Comparison of ENCODE assay signal across 8 mouse cellular contexts in the genomic region with DNA sequence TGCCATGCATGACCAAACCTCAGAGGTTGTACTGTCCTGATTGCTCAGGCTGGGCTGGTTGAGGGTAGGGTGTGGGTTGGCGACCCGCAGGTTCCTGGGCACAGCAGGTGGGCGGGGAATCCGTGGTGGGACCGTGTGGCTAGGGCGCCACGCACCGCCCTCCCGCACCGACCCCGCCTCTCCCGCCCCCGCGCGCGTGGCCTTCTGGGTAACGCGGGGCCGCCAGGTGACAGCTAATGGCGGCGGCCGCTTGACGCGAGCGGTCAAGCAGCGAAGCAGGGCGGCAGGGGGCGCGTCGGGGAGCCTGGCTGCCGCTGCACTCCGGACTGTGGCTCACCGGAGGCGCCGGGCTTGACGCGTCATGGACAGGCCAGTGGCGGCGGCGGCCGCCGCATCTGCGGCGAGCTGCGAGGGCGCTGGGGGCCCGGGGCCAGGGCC. TPM values are rescaled to one million over a fixed set of nuclear protein-coding genes. Genes with fewer than 3 reads are reported as not detected.
DNase-seq lines count a peak whose midpoint lies in the region; ATAC-seq and TF ChIP-seq lines count a peak whose summit lies in the region.

Gene Mtmr1 (plus strand): TSS at position 207 of the 438 bp plus-strand sequence.

- peak within 1 kb of the TSS; percentile 68 for H3K4me3 ChIP-seq in forebrain, embryonic 15.5 days
- H3K4me3 ChIP-seq in layer of hippocampus, adult 2 months = peak within 1 kb of the TSS; percentile 67
- H3K4me3 ChIP-seq in lung, embryonic 14.5 days (ENCODE audit: low read depth, low read length) = peak within 1 kb of the TSS; percentile 58
- H3K4me3 ChIP-seq in olfactory bulb, adult 2 months (ENCODE audit: insufficient read depth, low read depth, low read length) = peak within 1 kb of the TSS; percentile 89

- no peaks in the 10 kb centered on the region for H3K9me3 ChIP-seq in forebrain, embryonic 15.5 days
- H3K9me3 ChIP-seq in lung, embryonic 14.5 days (ENCODE audit: low read depth, low read length) = no peaks in the 10 kb centered on the region

- TF ChIP-seq POLR2A in olfactory bulb, adult 2 months (IDR thresholded peaks at IDR 0.05; ENCODE audit: insufficient read depth, low read depth, low read length) = peak; percentile 41; the same call in 1 of the 2 replicates

- WGBS in forebrain, embryonic 15.5 days = 21% methylated on average over 29 of the region's 47 CpGs
- WGBS in lung, embryonic 14.5 days = 18% methylated on average over 22 of the region's 47 CpGs
- WGBS in olfactory bulb, adult 2 months = 26% methylated on average over 35 of the region's 47 CpGs

- peak within 1 kb of the TSS; percentile 74 for H3K9ac ChIP-seq in forebrain, embryonic 15.5 days (replicated peaks)
- H3K9ac ChIP-seq in lung, embryonic 14.5 days = peak within 1 kb of the TSS; percentile 64

- peak; percentile 56 for TF ChIP-seq CTCF in layer of hippocampus, adult 2 months (conservative IDR thresholded peaks at IDR 0.05)
- no peak for TF ChIP-seq CTCF in lung, embryonic 14.5 days (IDR thresholded peaks at IDR 0.05; ENCODE audit: low read depth)
- no peak for TF ChIP-seq CTCF in olfactory bulb, adult 2 months (IDR thresholded peaks at IDR 0.05; ENCODE audit: insufficient read depth, low read depth, low read length)

- peak within 1 kb of the TSS; percentile 49 for H3K4me2 ChIP-seq in forebrain, embryonic 15.5 days (replicated peaks)
- H3K4me2 ChIP-seq in lung, embryonic 14.5 days = peak within 1 kb of the TSS; percentile 68

- H3K4me1 ChIP-seq in forebrain, embryonic 15.5 days = 0 out of 2 replicates have a peak, but pooled peaks cover 6% of the 10 kb centered on the region
- no peaks in the 10 kb centered on the region for H3K4me1 ChIP-seq in lung, embryonic 14.5 days (ENCODE audit: insufficient read depth)
- peaks cover 2% of the 10 kb centered on the region; the same call in 1 of the 2 replicates for H3K4me1 ChIP-seq in olfactory bulb, adult 2 months (ENCODE audit: control insufficient read depth, insufficient read depth, low read length)

- no peaks in the 10 kb centered on the region for H3K36me3 ChIP-seq in forebrain, embryonic 15.5 days
- no peaks in the 10 kb centered on the region for H3K36me3 ChIP-seq in lung, embryonic 14.5 days (ENCODE audit: insufficient read depth)

- H3K27me3 ChIP-seq in forebrain, embryonic 15.5 days = no peaks in the 10 kb centered on the region
- H3K27me3 ChIP-seq in lung, embryonic 14.5 days (ENCODE audit: insufficient read depth, low read length) = no peaks in the 10 kb centered on the region

- H3K27ac ChIP-seq in forebrain, embryonic 15.5 days (replicated peaks) = peak within 1 kb of the TSS; percentile 76
- H3K27ac ChIP-seq in layer of hippocampus, adult 2 months = peak within 1 kb of the TSS; percentile 96
- 0 out of 2 replicates have a peak within 1 kb of the TSS, but pooled peaks have one; percentile 24 for H3K27ac ChIP-seq in lung, embryonic 14.5 days (ENCODE audit: low read depth)
- peak within 1 kb of the TSS; percentile 56; the same call in 1 of the 2 replicates for H3K27ac ChIP-seq in olfactory bulb, adult 2 months (ENCODE audit: insufficient read depth, low read depth, low read length)

- DNase-seq in ES-CJ7 (ENCODE audit: low read depth, low spot score) = peak; percentile 35
- peak; percentile 85 for DNase-seq in cerebellum, adult 11-12 months
- DNase-seq in heart, postnatal 14 days = peak; percentile 84 to 85
- DNase-seq in layer of hippocampus, adult 2 months (ENCODE audit: low spot score in 2 of 2) = peak; percentile 63 to 78
- DNase-seq in lung, embryonic 14.5 days = peak; percentile 81
- peak; percentile 58 to 60 for DNase-seq in thymus, adult 18-20 months

- peak; percentile 86 for ATAC-seq in forebrain, embryonic 15.5 days (replicated peaks)
- ATAC-seq in lung, embryonic 14.5 days (ENCODE audit: insufficient read depth) = peak; percentile 95

- intact Hi-C loops in heart, postnatal 14 days (cut with DNase I) = no loop called here

RNA-seq across cellular contexts. Expression of gene Mtmr1, which starts in this region (rescaled TPM):
- polyA plus RNA-seq in forebrain, embryonic 15.5 days (2015; fragmentation: Nextera tagmentation; extraction: Ambion mirVana) = 18.5 and 20.2 TPM in 2 replicates
- total RNA-seq in heart, postnatal 14 days (2021) = 10 to 100 TPM; 25.4 to 27.2 TPM
- 10 to 100 TPM; 52.0 to 54.1 TPM for total RNA-seq in layer of hippocampus, adult 2 months (2021)
- polyA plus RNA-seq in lung, embryonic 14.5 days (2014; fragmentation: Nextera tagmentation; extraction: Ambion mirVana) = 10.5 and 11.3 TPM in 2 replicates
- polyA plus RNA-seq in olfactory bulb, adult 2 months (2012; ENCODE audit: insufficient read depth, insufficient read length, low replicate concordance, missing spikeins) = not detected in 2 replicates

Comparison
In these comparisons a context has a peak if more than half of its experiments do, and no peak if none do; other contexts are left out.
1. Peak in every context shown above with its lines: DNase-seq, ATAC-seq, H3K4me3 ChIP-seq and H3K27ac ChIP-seq.
2. RNA of gene Mtmr1 (polyA plus RNA-seq): 18.5 to 20.2 TPM in forebrain, embryonic 15.5 days and 10.5 to 11.3 TPM in lung, embryonic 14.5 days; not detected in olfactory bulb, adult 2 months; every median in the first group is over 10 times any median in the second.
3. DNase-seq: peak in every context shown above with its lines; median percentile 85 in cerebellum, adult 11-12 months; 84 in heart, postnatal 14 days; 81 in lung, embryonic 14.5 days; 70 in layer of hippocampus, adult 2 months; 59 in thymus, adult 18-20 months; 35 in ES-CJ7.
4. H3K27ac ChIP-seq: peak in every context shown above with its lines; median percentile 96 in layer of hippocampus, adult 2 months; 76 in forebrain, embryonic 15.5 days; 56 in olfactory bulb, adult 2 months; 24 in lung, embryonic 14.5 days.